Mouse (Mus musculus) mouse trophoblast stem cell (cell line): ENCODE data around the gene Gpd1.

ENCODE experiments used
- in situ Hi-C, 2 experiments: fragments of 300-500 bp; cut with MseI, MboI; formaldehyde crosslinking; loops; 2 replicates in 1 of 2; 3 replicates in 1 of 2; pipeline ENCODE4 v1.15.1; 2025

Gpd1 gene

DNA sequence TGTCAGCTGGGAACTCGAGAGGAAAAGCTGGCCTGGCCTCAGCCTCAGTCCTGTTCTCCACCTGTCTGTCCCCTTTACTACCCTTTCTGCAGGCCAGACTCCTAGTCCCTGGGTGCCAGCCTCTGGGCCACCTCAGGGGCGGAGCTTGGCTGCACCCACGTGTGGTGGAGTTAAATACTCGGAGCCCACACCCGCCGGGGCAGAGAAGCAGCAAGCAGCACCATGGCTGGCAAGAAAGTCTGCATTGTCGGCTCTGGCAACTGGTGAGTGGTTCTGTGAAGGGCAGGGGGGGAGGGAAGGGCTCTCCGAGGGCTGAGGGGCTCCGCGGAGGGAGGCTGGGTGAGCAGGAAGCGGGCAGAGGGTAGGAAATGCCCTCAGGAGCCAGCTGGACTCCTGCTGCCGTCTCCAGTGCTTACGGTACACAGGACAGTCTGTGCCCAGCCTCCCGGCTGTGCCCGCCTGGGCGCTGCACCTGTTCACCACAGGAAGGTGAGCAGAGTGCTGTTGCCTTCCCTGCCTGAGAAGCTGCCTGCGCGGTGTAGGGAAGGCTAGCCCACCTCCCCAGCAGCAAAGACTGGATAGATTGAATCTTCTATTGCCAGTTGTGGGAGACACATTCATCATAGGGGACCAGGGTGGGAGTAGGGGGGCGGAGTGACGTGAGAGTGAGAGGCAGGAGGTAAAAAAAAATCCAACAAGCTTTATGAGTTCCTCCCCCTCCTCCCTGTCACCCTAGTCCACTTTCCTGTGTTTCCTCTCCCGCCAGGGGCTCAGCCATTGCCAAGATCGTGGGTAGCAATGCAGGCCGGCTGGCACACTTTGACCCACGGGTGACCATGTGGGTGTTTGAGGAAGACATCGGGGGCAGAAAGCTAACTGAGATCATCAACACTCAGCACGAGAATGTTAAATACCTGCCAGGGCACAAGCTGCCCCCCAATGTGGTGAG, at the start of gene Gpd1:
Gpd1 (plus strand) TSS at position 130 of the 949 bp plus-strand sequence.
- in situ Hi-C loops = no loop called here

DNA sequence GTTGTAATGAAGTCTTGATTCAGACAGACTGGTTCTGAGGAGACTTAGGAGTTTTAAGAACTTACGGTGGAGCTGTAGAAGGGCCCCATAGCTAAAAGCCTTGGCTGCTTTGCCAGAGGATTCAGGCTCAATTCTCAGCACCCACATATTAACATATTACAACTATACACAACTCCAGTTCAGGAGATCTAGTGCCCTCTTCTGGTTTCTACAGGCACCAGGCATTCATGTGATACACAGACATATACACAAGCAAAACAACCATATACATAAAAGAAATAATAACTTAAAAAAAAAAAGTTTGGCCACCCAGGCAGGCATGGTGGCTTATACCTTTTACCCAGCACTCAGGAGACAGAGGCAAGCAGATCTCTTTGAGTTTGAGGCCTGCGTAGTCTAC, 49.8 kb upstream of the Gpd1 start:
- in situ Hi-C loops = loop anchor here (5.0 kb wide), 2 partner anchors 70 to 75 kb away; partner anchors contain the start of gene Aqp5 (in 1 of the 2)

DNA sequence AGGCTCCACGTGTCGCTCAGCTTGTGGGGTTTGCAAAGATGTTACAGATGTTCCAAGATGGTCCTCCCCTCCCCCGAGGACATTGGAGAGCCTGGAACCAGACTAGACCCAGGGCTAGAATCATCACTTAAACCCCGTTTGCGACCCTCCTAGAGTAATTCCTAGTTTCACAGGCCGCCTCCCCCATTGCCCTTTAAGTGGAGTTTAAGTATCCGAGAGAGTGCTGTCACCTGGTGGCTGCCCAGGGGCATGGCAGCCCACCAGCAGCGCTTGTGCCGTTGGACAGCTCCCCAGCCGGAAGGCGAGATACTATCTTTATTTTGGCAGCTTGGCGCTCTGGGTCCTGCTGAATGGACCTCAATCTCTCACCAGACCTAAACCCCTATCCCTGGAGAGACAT, 48.4 kb upstream of the Gpd1 start:
- in situ Hi-C loops = loop anchor here (5.0 kb wide), 2 partner anchors 72 to 77 kb away; partner anchors contain the start of gene Aqp5 (in 1 of the 2)

DNA sequence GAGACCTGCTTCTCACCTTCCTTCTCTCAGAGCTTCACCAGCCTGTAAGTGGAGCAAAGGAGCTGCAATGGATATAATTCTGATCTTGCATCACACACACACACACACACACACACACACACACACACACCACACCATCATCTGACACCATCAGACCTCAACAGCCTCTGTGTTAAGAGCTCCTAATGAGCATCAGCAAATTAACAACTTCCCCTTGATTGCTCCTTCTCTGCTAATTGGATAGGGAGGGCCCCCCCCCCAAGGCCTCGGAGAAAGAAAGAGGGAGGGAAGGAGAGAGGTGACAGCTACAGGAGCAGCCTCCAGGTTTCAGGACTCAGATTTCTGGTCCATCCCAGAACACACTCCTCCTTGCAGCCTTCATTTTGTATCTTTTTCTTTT, 47.9 kb upstream of the Gpd1 start:
- in situ Hi-C loops = loop anchor here (5.0 kb wide), 2 partner anchors 72 to 77 kb away; partner anchors contain the start of gene Aqp5 (in 1 of the 2)

DNA sequence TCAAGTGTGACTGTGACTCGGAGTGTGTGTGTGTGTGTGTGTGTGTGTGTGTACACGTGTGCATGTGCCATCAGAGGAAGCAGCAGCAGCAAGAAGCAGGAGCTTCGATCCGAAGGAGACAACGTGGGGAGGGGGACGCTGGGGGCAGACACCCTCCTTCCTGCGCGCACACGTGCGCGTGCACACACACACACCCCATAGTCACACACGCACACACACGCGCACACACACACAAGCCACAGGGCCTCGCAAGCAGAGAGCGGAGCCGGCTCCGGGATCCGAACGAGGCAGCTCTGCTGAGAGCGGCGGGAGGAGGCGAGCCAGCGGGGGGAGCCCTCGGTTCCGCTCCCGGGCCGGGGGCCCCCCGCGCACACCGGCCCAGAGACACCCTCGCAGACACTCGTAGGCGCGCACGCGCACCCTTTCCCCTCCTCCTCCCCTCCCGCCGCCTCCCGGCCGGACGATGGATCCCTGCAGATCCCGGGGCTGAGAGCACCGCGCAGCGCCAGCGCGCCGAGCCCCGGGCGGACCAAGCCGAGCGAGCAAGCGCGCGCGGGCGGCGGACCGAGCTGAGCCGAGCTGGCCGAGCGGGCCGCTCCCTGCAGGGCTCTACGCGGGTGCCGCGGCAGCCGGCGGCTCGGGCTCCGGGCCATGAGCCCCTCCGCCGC, 47.0 kb upstream of the Gpd1 start, which contains the start of gene Asic1:
Asic1 (plus strand) TSS at position 215 of the 668 bp plus-strand sequence.
- in situ Hi-C loops = no loop called here

DNA sequence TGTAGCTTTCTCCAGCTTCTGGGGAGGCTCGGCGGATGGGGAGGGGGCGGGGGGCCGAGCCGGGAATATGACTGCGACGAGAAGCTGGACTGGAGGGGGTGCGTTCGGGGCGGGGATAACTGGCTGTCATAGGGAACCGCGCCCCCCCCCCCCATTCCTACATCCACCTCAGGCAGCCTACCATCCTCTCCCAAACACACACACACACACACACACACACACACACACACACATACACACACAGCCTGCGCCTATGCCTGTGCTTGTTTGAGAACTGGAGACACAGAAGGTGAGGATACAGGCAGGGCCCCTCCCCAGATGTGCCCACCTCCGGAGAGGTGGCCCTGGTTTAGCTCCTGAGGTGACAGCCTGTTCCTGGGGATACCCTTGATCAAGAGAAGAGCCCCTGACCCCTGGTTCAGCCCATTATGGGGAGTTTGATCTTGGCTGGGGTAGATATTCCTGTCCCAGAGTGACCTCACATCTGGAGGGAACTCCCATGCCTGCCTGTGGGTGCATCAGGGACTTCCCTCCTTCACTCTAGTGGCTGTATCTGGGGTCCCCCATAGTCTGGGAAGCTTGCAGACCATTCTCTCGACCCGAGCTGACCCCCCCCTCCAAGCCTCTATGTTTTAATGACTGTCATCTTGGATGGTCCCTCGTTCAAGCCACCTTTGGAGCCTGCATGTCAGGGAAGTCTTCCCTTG, 46.2 kb upstream of the Gpd1 start:
- in situ Hi-C loops = no loop called here

DNA sequence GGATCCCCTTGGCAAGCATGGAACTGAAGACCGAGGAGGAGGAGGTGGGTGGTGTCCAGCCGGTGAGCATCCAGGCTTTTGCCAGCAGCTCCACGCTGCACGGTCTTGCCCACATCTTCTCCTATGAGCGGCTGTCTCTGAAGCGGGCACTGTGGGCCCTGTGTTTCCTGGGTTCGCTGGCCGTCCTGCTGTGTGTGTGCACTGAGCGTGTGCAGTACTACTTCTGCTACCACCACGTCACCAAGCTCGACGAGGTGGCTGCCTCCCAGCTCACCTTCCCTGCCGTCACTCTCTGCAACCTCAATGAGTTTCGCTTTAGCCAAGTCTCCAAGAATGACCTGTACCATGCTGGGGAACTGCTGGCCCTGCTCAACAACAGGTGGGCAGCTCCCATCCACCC, 45.5 kb upstream of the Gpd1 start:
- in situ Hi-C loops = no loop called here

DNA sequence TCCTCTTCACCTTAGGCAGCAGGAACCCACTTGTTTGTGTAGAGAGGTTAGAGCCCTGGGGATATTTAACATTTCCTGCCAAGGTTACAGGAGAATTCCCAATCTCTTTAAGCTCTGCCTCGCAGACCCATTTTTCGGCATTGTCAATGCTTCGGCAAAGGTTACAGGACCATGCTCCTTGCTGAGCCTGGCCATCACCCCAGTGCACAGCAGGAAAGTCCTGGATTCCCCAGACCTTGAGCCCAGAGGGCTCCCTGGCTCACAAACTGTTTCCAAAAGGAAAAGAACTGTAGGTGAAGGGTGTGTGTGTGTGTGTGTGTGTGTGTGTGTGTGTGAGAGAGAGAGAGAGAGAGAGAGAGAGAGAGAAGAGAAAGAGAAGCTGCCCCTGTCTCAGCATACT, 42.4 kb upstream of the Gpd1 start:
- in situ Hi-C loops = no loop called here

DNA sequence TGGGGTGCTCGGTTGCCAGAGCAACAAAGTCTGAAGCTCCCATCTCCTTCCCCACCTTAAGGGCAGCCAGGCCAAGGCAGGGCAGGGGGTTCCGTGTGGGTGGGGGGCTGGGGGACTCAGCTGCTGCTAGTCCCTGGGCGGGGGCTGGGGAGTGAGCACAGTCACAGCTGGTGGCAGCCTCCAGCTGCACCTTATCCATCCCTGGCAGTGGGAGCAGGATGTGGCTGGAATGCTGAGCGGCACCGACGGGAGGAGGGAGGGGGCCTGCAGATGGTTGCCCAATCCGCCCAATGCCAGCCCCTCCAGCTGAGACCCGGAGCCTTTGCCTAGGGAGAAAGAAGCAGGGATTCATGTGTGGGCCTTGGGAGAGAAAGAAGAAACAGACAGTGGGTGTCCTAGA, 40.2 kb upstream of the Gpd1 start:
- in situ Hi-C loops = no loop called here

DNA sequence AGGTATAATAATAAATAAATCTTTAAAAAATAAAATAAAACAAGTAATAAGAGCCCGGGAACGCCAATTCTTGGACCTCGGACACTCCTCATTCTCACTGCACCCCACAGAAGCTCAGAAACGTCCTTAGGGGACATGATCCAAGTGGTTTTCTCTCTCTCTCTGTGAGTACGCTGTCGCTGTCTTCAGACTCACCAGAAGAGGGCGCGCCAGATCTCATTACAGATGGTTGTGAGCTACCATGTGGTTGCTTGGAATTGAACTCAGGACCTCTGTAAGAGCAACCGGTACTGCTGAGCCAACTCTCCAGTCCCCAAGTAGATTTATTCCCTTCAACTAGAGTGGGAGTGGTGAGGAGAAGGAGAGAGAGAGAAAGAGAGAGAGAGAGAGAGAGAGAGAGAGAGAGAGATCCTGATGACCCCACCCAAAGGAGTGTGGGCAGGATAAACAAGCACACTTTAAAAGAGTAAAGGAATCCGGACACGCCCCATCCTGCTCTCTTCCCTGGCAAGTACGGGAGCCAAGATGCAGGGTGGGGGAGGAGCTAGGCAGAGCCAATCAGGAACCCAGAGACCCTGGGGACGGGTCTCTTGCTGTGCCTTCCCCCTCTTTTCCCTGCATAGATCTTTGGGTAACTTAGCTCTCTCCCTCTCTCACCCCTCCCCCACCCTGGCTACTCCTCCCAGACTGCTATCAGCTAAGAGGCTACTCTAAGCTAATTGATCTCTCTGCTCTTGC, 39.1 kb upstream of the Gpd1 start:
- in situ Hi-C loops = no loop called here

DNA sequence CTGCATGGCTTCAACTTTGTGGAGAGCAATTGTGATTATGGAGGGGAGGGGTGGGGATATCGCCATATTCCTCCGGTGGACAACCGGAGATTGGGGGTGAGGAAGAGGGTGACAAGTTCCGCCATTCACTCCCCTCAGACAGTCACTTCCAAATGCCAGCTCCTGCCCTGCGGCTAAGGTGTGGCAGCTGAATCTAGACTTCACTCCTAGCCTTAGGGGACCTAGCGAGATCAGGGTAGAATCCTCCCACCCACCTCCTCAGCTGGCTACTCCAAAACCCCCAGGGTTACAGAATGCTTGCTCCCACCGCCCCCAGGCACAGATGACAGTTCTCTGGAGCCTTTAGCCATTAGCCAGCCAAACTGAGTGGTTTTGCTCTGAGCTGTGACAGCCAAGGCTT, 38.3 kb upstream of the Gpd1 start:
- in situ Hi-C loops = no loop called here

DNA sequence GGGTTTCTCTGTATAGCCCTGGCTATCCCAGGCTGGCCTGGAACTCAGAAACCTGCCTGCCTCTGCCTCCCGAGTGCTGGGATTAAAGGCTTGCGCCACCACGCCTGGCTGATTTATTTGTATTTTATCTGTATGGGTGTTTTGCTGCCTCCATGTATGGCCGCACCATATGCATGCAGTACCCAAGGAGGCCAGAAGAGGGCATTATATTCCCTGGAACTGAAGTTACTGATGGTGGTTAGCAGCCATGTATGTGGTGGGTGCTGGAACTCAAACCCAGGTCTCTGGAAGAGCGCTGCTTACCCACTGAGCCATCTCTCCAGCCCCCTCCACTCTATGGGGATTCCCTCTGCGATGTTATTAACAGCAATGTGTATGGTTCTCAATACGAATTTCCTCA, 34.4 kb upstream of the Gpd1 start:
- in situ Hi-C loops = loop anchor here in 1 of 2 experiments (10.0 kb wide), 1 partner anchor 188 kb away; no protein-coding TSS in a partner anchor

DNA sequence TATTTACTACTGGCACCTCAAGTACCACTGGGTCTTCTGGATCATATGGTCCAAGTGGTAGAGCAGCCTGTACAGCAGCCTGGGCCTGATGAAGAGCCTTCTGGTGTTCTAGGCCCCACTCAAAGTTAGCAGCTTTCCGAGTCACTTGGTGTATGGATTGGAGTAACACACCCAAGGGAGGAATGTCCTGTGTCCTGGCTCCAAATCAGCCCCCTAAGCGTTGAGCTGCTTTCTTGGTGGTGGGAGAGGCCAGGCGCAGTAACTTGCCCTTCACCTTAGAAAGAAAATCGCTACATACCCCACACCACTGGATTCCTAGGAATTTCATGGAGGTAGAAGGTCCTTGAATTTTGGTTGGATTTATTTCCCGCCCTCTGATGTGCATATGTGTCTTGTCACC, 33.2 kb upstream of the Gpd1 start:
- in situ Hi-C loops = loop anchor here in 1 of 2 experiments (10.0 kb wide), 1 partner anchor 189 kb away; no protein-coding TSS in a partner anchor

DNA sequence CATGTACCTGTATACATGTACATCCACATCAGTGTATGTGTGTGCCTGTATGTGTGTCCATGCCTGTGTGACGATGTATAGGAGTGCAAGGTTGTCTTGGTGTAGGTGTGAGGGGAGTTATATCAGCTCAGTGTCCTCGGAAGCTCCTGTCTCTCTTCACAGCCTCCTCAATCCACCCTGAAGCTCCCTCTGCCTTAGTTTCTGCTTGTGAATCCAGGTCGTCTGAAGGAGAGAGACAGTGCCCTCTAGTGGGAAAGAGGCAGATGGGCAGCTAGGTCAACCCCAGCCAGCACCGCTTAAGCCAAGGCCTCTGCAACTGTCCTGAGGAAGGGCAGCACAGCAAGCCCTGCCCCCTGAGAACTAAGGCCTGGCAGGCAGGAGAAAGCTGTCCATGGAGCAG, 28.6 kb upstream of the Gpd1 start:
- in situ Hi-C loops = loop anchor here in 1 of 2 experiments (10.0 kb wide), 1 partner anchor 194 kb away; no protein-coding TSS in a partner anchor

DNA sequence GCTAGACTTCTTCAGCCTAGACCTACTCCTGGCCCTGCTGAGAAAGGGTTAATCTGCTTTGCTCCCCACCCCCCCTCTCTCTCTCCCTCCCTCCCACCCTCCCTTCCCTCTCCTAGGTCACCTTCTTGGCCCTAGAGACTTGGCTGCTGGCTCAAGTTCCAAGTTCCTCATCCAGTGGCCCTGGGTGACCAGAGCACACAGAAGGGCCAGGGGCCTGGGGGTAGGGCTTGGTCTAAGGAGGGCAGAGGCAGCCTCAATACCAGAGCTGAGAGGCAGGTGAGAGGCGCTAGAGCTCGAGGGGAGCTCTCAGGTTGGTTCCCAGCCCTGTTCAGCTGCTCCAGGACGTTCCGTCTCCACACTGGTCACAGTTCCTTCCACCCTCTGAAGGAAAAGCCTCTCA, 26.4 kb upstream of the Gpd1 start:
- in situ Hi-C loops = no loop called here

DNA sequence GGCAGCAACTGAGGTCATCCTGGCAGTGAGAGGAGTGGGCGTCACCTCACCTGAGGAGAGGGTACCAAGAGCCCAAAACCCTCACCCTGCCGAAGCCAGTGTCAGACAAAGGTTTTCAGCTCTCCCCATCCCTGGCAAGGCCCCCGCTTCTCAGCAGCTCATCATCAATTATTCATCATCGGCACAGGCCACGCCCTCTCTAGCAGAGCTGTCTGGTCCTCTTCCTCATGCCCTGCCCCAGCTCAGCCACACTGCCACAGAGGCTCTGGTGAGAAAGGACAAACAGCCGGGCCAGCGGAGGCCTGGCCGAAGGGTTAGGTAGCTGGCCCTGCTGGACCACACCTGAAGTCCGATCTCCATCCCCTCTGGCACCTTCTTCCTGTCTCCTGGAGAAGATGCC, 25.3 kb upstream of the Gpd1 start:
- in situ Hi-C loops = no loop called here

DNA sequence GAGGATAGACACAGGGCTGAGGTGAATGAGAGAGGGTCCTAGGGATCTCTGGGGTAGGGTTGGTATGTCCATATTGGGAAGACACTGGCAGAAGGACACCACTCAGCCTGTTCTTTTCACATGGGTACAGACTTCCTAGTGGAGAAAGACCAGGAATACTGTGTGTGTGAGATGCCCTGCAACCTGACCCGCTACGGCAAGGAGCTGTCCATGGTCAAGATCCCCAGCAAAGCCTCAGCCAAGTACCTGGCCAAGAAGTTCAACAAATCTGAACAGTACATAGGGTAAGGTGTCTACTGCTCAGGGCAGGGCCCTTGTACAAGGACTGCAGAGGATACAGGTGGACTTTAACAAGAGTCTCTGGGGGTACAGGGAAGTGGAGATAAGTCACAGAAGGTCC, 20.0 kb upstream of the Gpd1 start:
- in situ Hi-C loops = no loop called here

DNA sequence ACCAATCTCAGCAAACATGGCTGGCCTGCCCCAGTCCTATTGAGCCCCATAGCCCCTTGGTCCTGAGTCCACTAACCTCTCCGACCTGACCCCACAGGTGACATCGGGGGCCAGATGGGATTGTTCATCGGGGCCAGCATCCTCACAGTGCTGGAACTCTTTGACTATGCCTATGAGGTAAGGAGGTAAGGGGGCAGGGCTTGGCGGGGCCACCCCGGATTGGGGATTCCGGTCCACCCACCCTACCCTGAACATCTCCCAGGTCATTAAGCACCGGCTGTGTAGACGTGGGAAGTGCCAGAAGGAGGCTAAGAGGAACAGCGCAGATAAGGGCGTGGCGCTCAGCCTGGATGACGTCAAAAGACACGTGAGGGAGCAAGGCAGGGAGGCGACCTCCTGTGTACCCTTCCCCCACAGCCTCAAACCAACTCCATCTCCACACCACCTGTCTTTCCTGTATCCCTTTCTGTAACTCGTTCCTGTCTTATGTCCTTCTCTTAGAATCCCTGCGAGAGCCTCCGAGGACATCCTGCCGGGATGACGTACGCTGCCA, 18.7 kb upstream of the Gpd1 start:
- in situ Hi-C loops = no loop called here

DNA sequence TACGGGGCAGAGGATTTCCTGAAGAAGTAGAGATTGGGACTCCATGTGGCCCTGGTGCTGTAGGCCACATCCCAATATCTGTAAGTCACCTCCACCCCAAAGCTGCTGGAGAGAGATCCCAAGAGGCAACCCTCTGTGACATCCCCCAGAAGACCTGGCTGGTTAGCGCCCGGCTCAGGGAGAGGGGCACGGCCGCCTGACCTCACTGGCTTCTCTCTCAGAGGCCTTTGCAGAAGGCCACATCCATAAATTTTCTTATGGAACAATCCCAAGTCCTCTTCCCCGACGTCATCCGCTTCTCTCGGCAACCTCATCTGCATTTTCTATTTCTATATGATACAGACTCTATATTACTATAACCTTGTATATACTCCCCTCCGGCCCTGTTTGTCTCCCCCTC, 17.6 kb upstream of the Gpd1 start:
- in situ Hi-C loops = no loop called here

DNA sequence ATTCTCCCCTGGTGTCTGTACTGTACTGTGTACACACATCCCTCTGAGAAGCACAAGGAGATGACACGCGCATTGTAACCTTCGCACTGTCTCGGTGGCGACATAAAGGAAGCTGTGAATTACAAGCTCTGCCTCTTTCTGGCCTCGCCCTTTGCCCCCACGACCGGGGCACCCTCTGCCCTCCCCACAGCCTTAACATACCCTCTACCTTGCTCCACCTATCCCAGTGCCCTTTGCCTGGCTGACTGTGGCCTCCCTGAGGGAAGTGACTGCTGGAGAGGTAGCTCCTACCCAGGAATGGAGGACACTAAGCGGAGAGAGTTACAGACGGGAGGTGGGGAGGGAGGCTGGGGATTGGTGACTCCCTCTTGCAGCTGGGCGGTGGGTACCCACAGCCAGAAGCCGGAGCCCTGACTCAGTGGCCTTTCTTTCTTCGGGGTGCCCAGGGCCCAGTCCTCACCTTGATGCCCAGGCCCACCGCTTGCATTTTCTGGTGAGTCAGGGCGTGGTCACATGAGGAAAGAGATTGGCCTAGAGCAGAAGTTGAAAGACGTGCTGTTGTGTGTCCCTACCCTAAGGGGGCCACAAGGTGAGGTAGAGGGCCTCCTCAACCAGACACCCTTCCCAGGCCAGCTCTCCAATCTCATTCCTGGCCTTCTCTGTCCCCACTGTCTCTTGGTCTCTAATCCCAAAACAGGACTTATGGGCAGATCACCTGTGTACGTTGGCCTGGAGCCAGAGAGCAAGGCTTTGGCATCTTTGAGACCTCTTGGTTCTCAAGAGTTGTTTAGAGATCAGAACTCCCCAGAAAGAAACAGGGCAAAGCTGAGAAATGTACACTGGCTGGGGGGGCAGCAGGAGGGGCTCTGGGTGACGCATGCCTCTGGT, 16.9 kb upstream of the Gpd1 start:
- in situ Hi-C loops = no loop called here
